Mouse (Mus musculus) lung, postnatal 10 days (tissue): ENCODE results near the gene Cast.

Source experiments
- DNase-seq: peaks from one replicate; pipeline ENCODE4 v3.0.0; 2021

Cast gene

GRCm38 (mm10) chr13:74695497-74696193 is 113.0 kb downstream of the Cast start:
- no peak for DNase-seq
